Mouse (Mus musculus): ENCODE measurements around the gene Rplp1. TPM values are rescaled to one million over a fixed set of nuclear protein-coding genes. Genes with fewer than 3 reads are reported as not detected.
A peak's percentile ranks its signal among the peaks of the same experiment; 100 is the strongest.

The Rplp1 gene
- total and polyA plus RNA-seq, 2 experiments from 2014 or later = 891 to 5,254 TPM

DNA sequence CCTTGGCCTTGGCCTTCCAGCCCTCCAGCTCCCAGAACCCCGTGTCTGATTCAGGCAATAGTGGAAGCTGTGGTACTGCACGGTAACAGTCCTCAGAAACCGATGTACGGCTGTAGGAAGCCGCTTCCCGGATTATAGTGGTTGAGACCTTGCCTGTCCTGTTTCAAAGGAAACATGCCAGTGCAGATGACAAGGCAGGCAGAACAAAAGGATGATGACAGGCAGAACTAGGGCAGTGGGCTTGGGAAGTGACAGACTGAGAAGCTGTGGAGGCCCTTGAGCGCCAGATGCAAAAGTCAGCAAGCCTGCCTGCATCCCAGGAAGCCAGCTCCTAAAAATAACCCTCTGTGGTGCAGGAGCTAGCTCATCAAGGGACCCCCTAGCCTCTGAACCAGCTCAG, 30.0 kb downstream of the Rplp1 start:
- 39% methylated on average over 7 of the region's 7 CpGs for WGBS
- Histone ChIP-seq H3K4me1 (ENCODE audit: control insufficient read depth, insufficient read depth) (peaks cover 7% of the 10 kb centered on the region; the same call in 1 of the 2 replicates), H3K27me3 (ENCODE audit: control insufficient read depth, insufficient read depth, low read length) (no peaks in the 10 kb centered on the region), H3K4me2 (ENCODE audit: low read depth, low read length) (no peak overlapping the region), H3K27ac (ENCODE audit: low read depth) (no peak overlapping the region), H3K9ac (replicated peaks; ENCODE audit: low read depth, low read length) (no peak overlapping the region), H3K4me3 (ENCODE audit: low read depth, low read length) (no peak overlapping the region), H3K9me3 (replicated peaks; ENCODE audit: control insufficient read depth, low read length) (no peaks in the 10 kb centered on the region), H3K36me3 (replicated peaks; ENCODE audit: control insufficient read depth, insufficient read depth, low read length) (no peaks in the 10 kb centered on the region)
- no peak for TF ChIP-seq CTCF (IDR thresholded peaks at IDR 0.05; ENCODE audit: low read depth)
- TF ChIP-seq EP300 (IDR thresholded peaks at IDR 0.05; ENCODE audit: low read depth) = no peak
- ATAC-seq (ENCODE audit: insufficient read depth, low read depth) = no peak
- DNase-seq (ENCODE audit: low spot score) = no peak

DNA sequence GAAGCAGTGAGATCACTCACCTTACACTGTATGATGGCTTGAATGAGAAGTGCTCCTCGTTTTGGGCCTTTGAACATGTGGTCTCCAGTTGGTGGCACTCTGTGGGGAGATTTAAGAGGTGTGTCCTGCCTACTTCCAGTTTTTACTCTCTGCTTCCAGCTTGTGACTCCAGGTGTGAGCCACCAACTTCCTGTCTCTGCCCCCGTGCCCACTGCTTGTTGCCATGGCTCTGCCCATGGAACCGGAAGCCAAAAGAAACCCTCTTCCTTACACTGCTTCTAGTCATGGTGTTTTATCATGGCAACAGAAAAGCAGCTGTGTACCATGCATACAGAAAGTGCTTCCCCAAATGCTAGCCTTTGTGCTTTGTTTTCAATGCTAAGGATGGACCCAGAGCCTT, 32.2 kb downstream of the Rplp1 start:
- peaks cover 9% of the 10 kb centered on the region; the same call in 1 of the 2 replicates for H3K27me3 ChIP-seq (ENCODE audit: control insufficient read depth, insufficient read depth, low read length)
- DNase-seq (ENCODE audit: low spot score) (no peak), ATAC-seq (ENCODE audit: insufficient read depth, low read depth) (no peak)
- H3K9me3 ChIP-seq (replicated peaks; ENCODE audit: control insufficient read depth, low read length) = no peaks in the 10 kb centered on the region
- H3K27ac ChIP-seq (ENCODE audit: low read depth) = no peak overlapping the region
- no peaks in the 10 kb centered on the region for H3K36me3 ChIP-seq (replicated peaks; ENCODE audit: control insufficient read depth, insufficient read depth, low read length)
- peaks cover 5% of the 10 kb centered on the region; the same call in 1 of the 2 replicates for H3K4me1 ChIP-seq (ENCODE audit: control insufficient read depth, insufficient read depth)
- no peak overlapping the region for H3K4me3 ChIP-seq (ENCODE audit: low read depth, low read length)
- TF ChIP-seq CTCF (IDR thresholded peaks at IDR 0.05; ENCODE audit: low read depth) (no peak), EP300 (IDR thresholded peaks at IDR 0.05; ENCODE audit: low read depth) (no peak)
- H3K4me2 ChIP-seq (ENCODE audit: low read depth, low read length) = no peak overlapping the region
- no peak overlapping the region for H3K9ac ChIP-seq (replicated peaks; ENCODE audit: low read depth, low read length)
- 60% methylated on average over 3 of the region's 3 CpGs for WGBS

DNA sequence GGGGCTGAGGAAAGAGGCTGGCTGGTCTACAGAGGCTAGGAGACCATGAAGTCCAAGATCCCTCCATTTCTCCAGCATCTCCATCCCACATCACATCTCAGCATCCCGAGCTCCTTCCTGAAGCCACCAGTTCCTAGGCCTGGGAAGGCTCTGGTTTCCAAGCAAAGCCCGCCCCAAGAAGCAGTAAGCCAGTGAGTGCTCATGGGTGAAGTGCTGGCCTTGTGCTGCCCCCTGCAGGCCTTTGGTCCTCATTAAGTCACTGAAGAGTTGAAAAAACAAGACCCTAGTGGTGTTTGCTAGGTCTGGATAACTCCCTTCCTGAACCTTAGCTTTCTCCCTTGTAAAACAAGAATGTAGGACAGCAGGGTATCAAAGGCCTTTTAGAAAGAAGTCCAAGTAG, 35.5 kb downstream of the Rplp1 start:
- no peaks in the 10 kb centered on the region for H3K36me3 ChIP-seq (replicated peaks; ENCODE audit: control insufficient read depth, insufficient read depth, low read length)
- H3K4me2 ChIP-seq (ENCODE audit: low read depth, low read length) = no peak overlapping the region
- H3K4me3 ChIP-seq (ENCODE audit: low read depth, low read length) = no peak overlapping the region
- ATAC-seq (ENCODE audit: insufficient read depth, low read depth) = no peak
- 37% methylated on average over 2 of the region's 2 CpGs for WGBS
- no peak overlapping the region for H3K27ac ChIP-seq (ENCODE audit: low read depth)
- H3K27me3 ChIP-seq (ENCODE audit: control insufficient read depth, insufficient read depth, low read length) = peaks cover 19% of the 10 kb centered on the region
- no peak for TF ChIP-seq EP300 (IDR thresholded peaks at IDR 0.05; ENCODE audit: low read depth)
- peak; percentile 58 for TF ChIP-seq CTCF (IDR thresholded peaks at IDR 0.05; ENCODE audit: low read depth)
- H3K9ac ChIP-seq (replicated peaks; ENCODE audit: low read depth, low read length) = no peak overlapping the region
- H3K4me1 ChIP-seq (ENCODE audit: control insufficient read depth, insufficient read depth) = no peaks in the 10 kb centered on the region
- H3K9me3 ChIP-seq (replicated peaks; ENCODE audit: control insufficient read depth, low read length) = no peaks in the 10 kb centered on the region
- DNase-seq (ENCODE audit: low spot score) = peak; percentile 36

DNA sequence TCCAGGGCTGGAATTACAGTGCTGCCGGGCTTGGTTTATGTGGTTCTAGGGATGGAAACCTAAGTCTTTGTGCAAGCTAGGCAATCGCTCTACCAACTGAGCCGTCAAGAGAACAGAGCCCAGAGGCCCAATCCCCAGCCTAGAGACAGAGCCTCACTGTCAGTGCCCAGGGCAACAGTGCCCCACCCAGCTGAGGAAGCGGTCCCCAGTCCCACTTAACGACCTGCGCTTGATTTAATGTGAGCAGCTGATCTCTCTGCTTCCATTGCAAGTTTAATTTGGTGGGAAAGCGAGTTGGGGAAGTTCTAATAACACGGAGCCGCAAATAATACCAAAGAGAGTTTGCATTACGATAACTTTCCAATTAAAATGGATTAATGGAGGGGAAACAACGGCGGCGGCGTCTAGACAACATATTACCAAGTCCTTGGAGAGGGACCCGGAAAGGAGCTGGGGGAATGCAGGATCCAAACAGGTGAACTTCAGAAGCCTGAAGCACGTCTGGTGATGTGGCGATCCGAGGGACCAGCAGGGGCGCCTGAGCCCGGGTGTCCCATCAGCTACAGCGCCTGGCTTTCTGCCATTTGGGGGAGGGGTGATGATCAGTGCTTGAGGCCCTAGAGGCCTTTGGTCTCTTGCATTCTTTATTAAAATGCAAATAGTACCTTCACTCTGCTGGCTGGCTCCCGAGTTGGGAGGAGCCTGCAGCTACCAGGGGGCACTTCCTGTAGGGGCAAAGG, 36.8 kb downstream of the Rplp1 start:
- Histone ChIP-seq H3K4me1 (ENCODE audit: control insufficient read depth, insufficient read depth) (no peaks in the 10 kb centered on the region), H3K36me3 (replicated peaks; ENCODE audit: control insufficient read depth, insufficient read depth, low read length) (no peaks in the 10 kb centered on the region), H3K4me2 (ENCODE audit: low read depth, low read length) (no peak overlapping the region), H3K27me3 (ENCODE audit: control insufficient read depth, insufficient read depth, low read length) (peaks cover 19% of the 10 kb centered on the region), H3K27ac (ENCODE audit: low read depth) (no peak overlapping the region), H3K9me3 (replicated peaks; ENCODE audit: control insufficient read depth, low read length) (no peaks in the 10 kb centered on the region), H3K4me3 (ENCODE audit: low read depth, low read length) (no peak overlapping the region), H3K9ac (replicated peaks; ENCODE audit: low read depth, low read length) (no peak overlapping the region)
- WGBS = 28% methylated on average over 22 of the region's 22 CpGs
- no peak for DNase-seq (ENCODE audit: low spot score)
- ATAC-seq (ENCODE audit: insufficient read depth, low read depth) = no peak
- TF ChIP-seq CTCF (IDR thresholded peaks at IDR 0.05; ENCODE audit: low read depth) = peak; percentile 25; the same call in 1 of the 2 replicates
- no peak for TF ChIP-seq EP300 (IDR thresholded peaks at IDR 0.05; ENCODE audit: low read depth)

DNA sequence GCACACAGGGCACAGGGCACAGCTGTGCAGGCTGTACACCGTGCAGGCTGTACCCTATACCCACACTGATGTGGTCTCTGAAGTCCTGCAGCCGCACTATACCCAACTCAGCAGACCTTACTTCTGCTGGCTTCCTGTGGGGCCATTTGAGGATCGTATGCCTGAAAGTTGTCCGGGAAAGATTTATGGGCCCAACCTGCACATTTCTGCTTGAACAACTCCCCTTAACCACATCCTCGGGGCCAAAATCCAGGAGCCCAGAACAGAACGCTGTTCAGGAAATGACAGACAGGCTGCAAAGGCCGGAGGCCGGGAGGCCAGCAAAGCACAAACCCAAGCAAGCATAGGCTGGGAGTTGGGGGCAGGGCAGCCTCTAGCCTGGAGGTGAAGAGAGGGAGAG, 41.0 kb downstream of the Rplp1 start:
- DNase-seq (ENCODE audit: low spot score) (no peak), ATAC-seq (ENCODE audit: insufficient read depth, low read depth) (no peak)
- WGBS = 73% methylated on average over 8 of the region's 8 CpGs
- Histone ChIP-seq H3K9me3 (replicated peaks; ENCODE audit: control insufficient read depth, low read length) (no peaks in the 10 kb centered on the region), H3K4me2 (ENCODE audit: low read depth, low read length) (no peak overlapping the region), H3K4me3 (ENCODE audit: low read depth, low read length) (no peak overlapping the region), H3K27ac (ENCODE audit: low read depth) (no peak overlapping the region), H3K9ac (replicated peaks; ENCODE audit: low read depth, low read length) (no peak overlapping the region), H3K36me3 (replicated peaks; ENCODE audit: control insufficient read depth, insufficient read depth, low read length) (no peaks in the 10 kb centered on the region), H3K4me1 (ENCODE audit: control insufficient read depth, insufficient read depth) (no peaks in the 10 kb centered on the region), H3K27me3 (ENCODE audit: control insufficient read depth, insufficient read depth, low read length) (peaks cover 24% of the 10 kb centered on the region)
- TF ChIP-seq CTCF (IDR thresholded peaks at IDR 0.05; ENCODE audit: low read depth) (no peak), EP300 (IDR thresholded peaks at IDR 0.05; ENCODE audit: low read depth) (no peak)

Data from heart, postnatal 0 days (tissue).